Mouse (Mus musculus) Muller cell, postnatal 12 days (primary cell): ENCODE measurements at regions not wholly inside any gene's neighbourhood (a gene's known extent, or its start where the extent isn't known, plus 50 kb on each side); places are given as distances from the start of the nearest gene placed in this dataset.

Experiments
- DNase-seq: peaks from one replicate; pipeline ENCODE4 v3.0.0-alpha.2; 2015; ENCODE audit errors: inconsistent ontology term

DNA sequence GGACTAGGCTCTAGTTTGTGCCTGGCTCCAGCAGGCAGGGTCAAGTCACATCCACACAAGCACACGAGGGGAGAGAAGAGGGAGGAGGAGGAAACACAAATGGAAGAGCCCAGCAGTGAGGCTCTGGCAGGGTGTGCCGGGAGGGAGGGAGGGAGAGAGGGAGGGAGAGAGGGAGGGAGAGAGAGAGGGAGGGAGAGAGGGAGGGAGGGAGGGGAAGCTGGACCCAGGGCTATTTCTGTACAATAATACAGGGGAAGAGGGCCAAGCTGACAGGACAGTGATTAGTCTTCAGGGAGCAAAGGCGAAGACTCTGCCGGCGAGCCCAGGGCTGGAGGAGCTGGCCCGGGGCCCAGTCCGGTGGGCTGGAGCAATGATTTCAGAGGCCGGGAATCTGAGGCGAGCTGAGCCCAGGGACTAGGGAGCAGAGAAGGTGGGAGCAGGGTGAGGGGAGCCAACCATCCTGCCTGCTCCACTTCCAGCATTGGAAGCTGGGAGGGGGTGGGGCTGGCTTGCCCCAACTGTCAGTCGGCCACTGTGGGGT, 155.6 kb downstream of the Efnb1 start:
- peak; percentile 75 for DNase-seq

DNA sequence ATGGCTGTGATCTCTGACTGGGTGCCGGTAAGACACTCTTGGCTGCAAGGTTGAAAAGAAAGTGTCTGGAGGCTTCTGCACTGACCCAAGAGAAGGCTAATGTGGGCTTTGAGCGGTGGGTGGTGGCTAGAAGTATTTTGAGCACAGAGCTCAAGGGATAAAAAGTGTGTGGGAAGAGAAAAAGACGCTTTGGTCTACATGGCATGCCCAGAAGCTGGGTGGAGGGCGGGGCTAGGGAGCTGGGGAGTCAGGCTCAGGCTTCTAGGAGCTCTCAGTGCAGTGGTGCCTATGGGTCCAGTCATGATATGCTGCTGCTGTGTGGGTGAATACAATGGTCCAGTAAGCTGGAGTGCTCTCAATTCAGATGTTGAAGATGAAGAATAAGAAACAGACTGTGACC, 152.1 kb downstream of the Efnb1 start:
- no peak for DNase-seq

DNA sequence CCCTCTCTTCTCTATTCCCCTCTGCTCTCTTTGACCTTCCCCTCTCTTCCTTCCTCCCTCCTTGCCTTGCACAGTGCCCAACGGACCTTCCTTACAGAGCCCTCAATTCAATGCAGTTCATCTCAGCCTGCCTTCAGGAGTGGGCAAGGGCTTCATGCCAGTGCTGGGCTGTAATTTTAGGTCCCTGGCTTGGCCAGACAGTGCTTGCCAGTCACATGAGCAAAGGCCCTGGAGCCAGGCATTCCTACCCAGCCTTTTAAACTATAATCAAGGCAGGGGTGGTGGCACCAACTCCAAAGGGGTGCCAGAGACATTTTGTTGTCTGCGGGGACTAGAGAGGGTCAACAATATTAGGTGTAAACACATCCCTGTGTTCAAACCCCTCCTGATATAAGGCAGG, 150.9 kb downstream of the Efnb1 start:
- no peak for DNase-seq

DNA sequence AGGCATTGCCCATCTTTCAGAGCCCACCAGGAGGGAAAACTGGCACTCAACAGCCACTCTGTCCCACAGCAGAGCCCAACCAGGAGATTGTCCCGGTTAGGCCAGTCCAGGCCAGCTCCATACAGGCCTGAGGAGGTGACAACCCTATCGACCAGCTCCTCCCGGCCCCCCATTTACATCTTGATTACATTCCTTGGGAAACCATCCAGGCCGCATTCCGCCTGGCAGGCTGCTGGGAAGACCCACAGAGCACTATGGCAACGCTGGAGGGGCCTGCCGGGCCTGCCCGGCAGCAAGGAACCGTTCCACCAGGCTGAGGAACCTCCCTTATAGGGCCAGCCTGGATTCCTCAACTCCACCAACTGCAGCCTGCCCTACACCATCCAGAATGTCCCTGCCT, 149.7 kb downstream of the Efnb1 start:
- peak; percentile 81 for DNase-seq

- DNase-seq = no peak
These were observed 145.1 kb downstream of the Efnb1 start for GRCm38 (mm10) chrX:99280991-99281390.

DNA sequence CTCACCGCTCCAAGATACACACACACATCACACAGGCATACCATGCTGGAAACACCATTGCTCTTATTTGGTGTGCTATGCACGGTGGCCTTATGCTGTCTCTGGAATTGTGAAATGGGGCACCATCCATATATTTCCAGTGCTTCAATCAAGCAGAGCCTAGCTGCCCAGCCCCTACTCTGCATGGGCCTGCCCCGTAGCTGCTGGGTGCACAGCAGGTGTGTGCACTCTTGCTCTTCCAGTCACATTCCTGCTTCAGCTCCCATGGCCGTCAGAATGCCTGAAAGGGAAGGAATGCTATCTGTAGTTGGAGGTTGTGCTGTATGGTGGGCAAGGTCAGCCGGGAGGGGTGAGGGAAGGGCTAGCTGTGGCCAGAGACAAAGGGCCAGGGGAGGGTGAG, 144.6 kb downstream of the Efnb1 start:
- no peak for DNase-seq

- DNase-seq = no peak
These were observed 139.6 kb downstream of the Efnb1 start for GRCm38 (mm10) chrX:99275536-99275935.

DNA sequence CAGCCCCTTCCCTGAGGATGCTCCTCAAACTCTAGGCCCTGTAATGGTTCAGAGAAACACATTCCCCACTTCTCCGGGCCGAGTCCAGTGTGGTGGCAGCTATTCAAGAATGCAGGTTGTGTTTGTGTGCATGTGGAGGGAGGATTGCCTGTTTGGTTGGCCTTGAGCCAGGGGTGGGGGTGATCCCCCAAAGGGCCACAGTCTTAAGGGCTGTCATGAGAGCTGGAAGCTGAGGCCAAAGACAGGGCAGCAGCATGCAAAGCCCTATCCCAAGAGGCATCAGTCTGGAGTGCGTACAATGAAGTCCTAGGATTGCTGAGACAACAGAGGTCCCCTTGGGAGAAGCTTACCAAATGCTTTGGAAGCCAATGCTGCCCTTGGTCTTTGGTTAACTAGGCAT, 136.0 kb downstream of the Efnb1 start:
- DNase-seq = peak; percentile 9

- DNase-seq = peak; percentile 24
These were observed 113.2 kb downstream of the Efnb1 start for GRCm38 (mm10) chrX:99249038-99249607.

DNA sequence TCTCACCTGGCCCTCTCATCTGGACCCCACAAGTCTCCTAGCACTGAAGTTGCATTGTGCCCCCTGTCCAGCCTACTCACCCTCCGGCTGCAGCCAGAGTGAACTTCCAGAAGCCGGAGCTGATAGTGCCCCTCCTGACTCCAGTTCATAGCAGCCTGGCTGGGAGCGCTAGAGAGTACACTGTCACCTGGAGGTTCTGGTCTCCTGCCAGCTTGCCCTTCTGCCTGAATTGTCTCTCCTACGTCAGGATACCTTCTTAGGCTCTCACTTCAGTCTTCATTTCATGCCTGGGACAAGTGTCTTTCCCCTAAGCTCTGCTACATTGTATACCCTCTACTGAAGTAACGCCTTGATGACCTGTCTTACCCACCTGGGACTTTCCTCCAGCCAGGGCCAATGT, 112.3 kb downstream of the Efnb1 start:
- DNase-seq = no peak

DNA sequence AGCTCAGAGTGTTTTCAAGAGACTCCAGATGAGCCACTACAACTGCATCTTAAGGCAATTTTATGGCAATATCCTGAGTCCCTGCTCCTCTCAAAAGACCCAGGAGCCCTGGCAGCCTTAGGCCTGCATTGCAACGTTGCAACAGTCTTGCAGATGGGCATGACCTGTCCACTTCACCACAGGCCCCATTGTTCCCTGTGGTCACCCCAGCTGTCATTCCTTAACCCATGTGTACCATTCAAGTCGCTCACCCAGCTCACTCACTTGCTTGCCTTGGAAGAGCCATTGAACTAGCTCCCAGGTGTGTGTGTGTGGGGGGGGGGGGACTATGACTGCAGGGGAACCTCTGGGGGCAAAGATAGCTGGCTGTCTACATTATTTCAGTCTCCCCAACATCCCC, 110.8 kb downstream of the Efnb1 start:
- DNase-seq = no peak

DNA sequence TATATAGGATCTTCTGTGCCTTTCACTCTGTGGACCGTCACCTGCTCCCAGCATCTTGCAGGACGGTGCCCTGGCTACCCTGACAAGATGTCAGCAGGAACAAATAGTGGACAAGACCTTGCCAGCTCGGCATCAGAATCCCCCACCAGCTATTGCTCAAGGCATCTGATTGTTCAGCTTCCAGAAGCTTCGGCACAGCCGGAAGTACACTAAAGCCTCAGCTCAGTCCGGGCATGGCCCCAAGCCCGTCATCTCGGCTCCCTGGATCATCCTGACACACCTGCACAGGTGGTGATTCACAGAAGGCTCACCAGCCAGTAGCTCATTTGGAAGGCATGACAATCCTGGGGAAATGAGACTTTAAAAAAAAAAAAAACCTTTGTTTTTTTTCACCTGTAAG, 110.1 kb downstream of the Efnb1 start:
- no peak for DNase-seq

DNA sequence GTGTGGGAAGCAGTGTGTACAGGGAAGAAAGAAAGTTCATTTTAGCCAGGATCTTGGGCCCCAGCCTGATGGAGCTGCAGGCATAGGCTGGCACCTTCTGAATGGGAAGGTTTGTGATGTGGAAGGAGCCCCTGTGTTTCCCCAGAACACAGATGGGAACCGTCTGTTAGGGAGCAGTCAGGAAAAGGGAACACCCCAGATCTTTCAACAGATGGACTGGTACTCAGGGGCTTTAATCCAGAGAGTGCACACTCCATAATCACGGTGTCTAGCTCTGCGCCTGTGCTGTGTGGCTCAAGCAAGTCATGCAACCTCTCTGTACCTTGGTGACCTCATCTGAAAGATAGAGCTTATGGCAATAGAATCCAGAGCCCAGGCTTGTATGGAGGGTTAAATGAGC, 109.6 kb downstream of the Efnb1 start:
- no peak for DNase-seq

DNA sequence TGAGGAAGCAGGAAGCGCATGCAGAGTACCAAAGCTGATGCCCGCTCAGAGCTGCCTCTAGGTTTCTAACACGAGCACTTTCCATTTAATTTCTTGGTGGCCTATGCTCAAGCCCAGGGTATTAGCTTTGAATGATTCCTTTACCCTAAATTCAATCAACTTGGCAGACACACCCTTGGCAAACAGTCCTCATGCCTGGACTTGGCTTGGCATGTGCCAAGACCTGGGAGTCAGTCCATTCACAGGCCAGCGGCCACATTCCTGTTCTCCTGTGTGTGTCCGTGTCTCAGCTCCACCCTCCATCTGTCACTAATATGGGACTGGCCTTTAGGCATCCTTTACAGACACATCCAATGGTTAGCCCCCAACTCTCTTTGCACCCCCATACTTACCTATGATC, 107.3 kb downstream of the Efnb1 start:
- DNase-seq = no peak

DNA sequence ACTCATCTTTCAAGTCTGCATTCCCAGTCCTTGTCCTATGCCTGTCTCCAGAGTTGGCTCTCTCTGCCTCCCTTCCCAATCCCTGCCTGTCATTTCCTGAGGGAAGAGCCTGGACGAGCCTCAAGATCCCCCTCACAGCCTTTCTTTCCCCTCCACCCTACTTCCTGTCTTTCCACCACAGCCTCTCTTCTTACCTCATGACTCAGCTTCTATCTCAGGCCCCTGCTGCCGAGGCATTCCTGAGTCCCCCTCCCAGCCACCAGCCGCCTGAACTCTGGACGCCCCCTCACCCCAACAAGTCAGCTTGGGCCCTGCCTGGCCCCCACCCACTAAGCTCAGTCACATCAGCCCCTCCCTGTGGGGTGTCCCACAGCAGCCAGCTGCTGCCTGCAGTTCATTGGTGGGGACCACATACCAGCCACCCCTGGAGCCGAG, 105.8 kb downstream of the Efnb1 start:
- peak; percentile 20 for DNase-seq

DNA sequence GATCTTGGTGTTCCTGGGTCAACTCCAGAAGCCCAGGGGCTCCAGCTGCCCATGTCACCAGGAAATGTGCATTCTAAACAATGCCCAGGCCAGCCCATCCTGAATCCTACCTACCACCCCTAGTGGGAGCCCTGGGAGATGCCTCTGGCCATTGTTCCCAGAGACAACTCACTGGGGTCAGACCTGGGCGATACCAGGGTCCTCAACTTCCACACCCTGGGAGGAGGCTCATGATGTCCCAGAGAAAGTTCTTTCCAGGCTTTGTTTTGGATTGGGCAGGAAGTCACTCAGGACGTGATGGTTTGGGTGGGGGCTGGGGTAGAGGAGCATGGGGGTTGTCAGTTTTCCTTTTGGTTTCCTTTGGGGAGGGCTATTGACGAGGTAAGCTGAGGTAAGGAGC, 97.1 kb downstream of the Efnb1 start:
- no peak for DNase-seq

GRCm38 (mm10) chrX:99232331-99232730, 96.4 kb downstream of the Efnb1 start:
- no peak for DNase-seq

DNA sequence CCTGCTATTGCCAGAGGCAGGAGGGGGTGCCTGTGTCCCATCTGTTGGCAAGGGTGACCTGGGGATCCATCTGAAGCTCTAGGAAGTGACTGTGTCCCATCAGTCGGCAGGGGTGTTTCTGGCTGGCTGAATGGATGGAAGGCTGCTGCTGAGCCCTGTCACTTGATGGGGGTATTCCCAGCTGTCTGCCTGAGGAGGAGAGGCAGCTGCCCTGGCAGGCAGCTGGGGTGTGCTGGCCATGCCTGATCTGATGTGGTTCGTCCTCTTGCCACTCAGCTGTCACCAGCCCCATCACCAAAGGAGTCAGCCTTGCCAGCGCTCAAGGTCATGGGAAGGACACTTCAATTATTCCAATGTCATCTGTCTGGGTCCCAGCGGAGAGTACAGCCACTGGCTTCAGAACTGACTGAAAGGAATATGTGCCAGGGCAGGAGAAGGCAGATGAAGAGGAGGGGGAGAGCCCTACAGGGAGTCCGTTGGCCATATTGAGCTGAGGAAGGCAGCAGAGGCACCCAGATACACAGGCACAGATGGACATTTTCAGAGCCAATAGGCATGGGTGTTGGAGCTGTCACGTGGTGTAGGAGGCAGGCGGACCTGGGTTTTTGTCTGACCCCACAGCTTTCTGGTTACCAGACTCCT, 89.3 kb downstream of the Efnb1 start:
- no peak for DNase-seq

DNA sequence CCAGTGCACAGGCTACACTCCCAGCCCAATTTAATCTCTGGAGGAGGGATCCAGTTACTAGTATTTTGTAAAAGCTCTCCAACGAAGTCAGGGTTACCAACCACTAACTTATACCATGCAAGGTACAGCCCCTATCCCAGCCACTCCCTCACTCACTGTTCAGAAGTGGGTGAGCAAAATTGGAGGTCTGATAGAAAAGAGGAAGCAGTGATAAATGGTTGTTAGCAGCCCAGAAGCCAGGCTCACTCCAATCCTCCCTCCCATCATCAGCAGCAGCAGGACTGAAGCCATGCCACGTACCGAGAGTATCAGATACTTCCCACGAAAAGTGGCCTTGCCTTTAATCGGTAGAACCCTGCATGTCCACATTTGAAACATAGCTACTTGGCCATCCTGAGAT, 86.1 kb downstream of the Efnb1 start:
- DNase-seq = no peak

GRCm38 (mm10) chrX:99220674-99221455, 84.9 kb downstream of the Efnb1 start:
- DNase-seq = no peak

DNA sequence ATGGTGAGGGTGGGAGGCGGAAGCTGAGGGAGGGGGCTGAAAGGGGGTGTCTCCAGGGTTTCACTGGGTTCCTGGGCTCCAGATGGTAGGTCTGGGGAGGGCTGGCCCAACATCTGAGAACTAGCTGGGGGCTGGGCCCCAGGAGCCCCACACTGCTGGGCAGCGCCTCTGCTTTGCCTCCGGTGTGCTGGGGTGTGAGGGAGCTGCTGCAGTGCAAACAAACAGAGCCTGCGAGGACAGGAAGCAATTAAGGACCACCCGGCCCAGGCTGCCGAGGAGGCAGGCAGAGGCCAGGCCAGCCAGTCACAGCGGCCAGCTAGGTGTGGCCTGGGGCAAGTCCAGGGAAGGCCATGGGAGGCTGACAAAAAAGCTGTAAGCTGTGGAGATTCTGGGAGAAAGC, 82.3 kb downstream of the Efnb1 start:
- no peak for DNase-seq

DNA sequence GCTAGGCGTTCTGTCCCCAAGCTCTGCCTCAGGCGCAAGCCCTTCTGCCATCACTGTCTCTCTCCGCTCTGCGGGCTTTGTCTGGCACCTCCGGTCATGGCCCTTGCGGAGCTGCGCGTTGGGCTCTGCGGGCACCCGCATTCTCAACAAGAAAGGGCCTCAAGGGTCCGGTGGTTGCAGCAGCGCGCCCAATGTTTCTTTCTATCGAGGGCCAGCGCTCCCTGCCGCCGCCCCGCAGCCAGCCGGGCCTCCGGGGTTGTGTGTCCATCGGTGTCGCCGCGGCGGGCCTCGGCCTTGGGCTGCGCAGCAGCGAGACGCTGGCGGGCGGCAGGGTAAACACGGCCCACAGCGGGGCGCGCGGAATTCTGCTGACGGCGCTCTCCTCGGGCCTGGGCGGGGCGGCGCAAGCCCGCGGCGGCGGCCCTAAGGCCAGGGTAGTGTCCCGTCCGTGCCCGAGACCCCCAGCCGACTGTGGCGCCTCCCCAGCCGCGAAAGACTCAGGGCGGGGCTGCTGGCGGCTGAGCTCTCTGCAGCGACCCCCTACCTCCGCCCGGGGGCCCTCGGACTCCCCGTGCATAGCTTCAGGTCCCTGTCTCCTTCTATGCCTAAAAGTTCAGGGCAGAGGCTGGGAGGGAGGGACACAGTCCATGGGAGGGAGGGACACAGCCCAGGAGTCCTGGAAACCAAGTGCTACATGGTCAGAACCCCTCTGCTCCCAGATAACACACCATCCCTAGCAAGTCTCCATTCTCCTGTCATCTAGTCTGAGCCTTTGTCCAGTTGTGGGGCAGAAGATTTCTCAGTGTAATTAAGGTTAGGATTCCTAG, 80.9 kb downstream of the Efnb1 start:
- peak; percentile 48 for DNase-seq
